Mouse (Mus musculus) MEL (cell line): ENCODE measurements at regions not wholly inside any gene's neighbourhood (a gene's known extent, or its start where the extent isn't known, plus 50 kb on each side); places are given as distances from the start of the nearest gene placed in this dataset.

Source experiments
- CHD1 ChIP-seq: IDR thresholded peaks from 2 replicates; pipeline ENCODE4 v1.6.1; 2012; ENCODE audit warnings: low read depth, mild to moderate bottlenecking, inconsistent platforms, low read length, improper control_type of control experiment
- CHD2 ChIP-seq: IDR thresholded peaks from 2 replicates; pipeline ENCODE4 v1.6.1; 2011; ENCODE audit warnings: low read length, improper control_type of control experiment
- CTCF ChIP-seq, 3 experiments: IDR thresholded peaks in 2 of 3; conservative IDR thresholded peaks in 1 of 3; 2 replicates each; pipeline ENCODE4 v1.5.1; 2011 to 2012; ENCODE audit warnings: low read length in 3 of 3, low read depth in 2 of 3, mild to moderate bottlenecking in 2 of 3, improper control_type of control experiment in 1 of 3, inconsistent platforms in 1 of 3, mixed read lengths in 1 of 3, moderate library complexity in 1 of 3; ENCODE audit not compliant: control insufficient read depth in 1 of 3, insufficient read depth in 1 of 3, poor library complexity in 1 of 3, severe bottlenecking in 1 of 3
- EP300 ChIP-seq, 2 experiments: IDR thresholded peaks; 2 replicates each; pipeline ENCODE4 v1.6.1; 2011; ENCODE audit warnings: improper control_type of control experiment in 2 of 2, low read length in 2 of 2, low read depth in 1 of 2, mild to moderate bottlenecking in 1 of 2
- MAFK ChIP-seq: IDR thresholded peaks from 2 replicates; pipeline ENCODE4 v1.6.1; 2011; ENCODE audit warnings: low read depth, mild to moderate bottlenecking, low read length, improper control_type of control experiment, borderline replicate concordance
- MAX ChIP-seq: IDR thresholded peaks from 2 replicates; pipeline ENCODE4 v1.6.1; 2011; ENCODE audit warnings: low read length, improper control_type of control experiment
- MYB ChIP-seq: IDR thresholded peaks from 2 replicates; pipeline ENCODE4 v1.6.1; 2011; ENCODE audit warnings: mild to moderate bottlenecking, low read depth, low read length, improper control_type of control experiment
- MYC ChIP-seq: IDR thresholded peaks from 2 replicates; pipeline ENCODE4 v1.6.1; 2011; ENCODE audit warnings: low read depth, mild to moderate bottlenecking, low read length, improper control_type of control experiment, moderate library complexity
- NELFE ChIP-seq: IDR thresholded peaks from 2 replicates; pipeline ENCODE4 v1.6.1; 2011; ENCODE audit warnings: low read depth, low read length, improper control_type of control experiment
- NRF1 ChIP-seq: IDR thresholded peaks from 2 replicates; pipeline ENCODE4 v1.6.1; 2014; ENCODE audit warnings: low read depth, mild to moderate bottlenecking, inconsistent platforms, low read length, improper control_type of control experiment, moderate library complexity; ENCODE audit not compliant: poor library complexity, insufficient read depth, severe bottlenecking
- POLR2AphosphoS2 ChIP-seq: IDR thresholded peaks from 2 replicates; pipeline ENCODE4 v1.6.1; 2011; ENCODE audit warnings: low read length, improper control_type of control experiment
- RAD21 ChIP-seq: IDR thresholded peaks from 2 replicates; pipeline ENCODE4 v1.6.1; 2011; ENCODE audit warnings: mild to moderate bottlenecking, low read depth, low read length, improper control_type of control experiment
- SIN3A ChIP-seq: IDR thresholded peaks from 2 replicates; pipeline ENCODE4 v1.6.1; 2012; ENCODE audit warnings: low read length, improper control_type of control experiment, inconsistent platforms
- USF2 ChIP-seq, 2 experiments: IDR thresholded peaks; 2 replicates each; pipeline ENCODE4 v1.6.1; 2011 to 2012; ENCODE audit warnings: improper control_type of control experiment in 2 of 2, low read length in 2 of 2, borderline replicate concordance in 1 of 2, inconsistent platforms in 1 of 2, low read depth in 1 of 2, mild to moderate bottlenecking in 1 of 2; ENCODE audit not compliant: insufficient read depth in 1 of 2

- TF ChIP-seq CTCF (IDR thresholded peaks at IDR 0.05 in 2 of 3, conservative IDR thresholded peaks at IDR 0.05 in 1 of 3; ENCODE audit: control insufficient read depth in 1 of 3, insufficient read depth in 1 of 3, low read depth in 2 of 3, low read length in 3 of 3, poor library complexity in 1 of 3, severe bottlenecking in 1 of 3) (no peak), MAX (no peak), SIN3A (no peak), MYC (no peak), POLR2AphosphoS2 (no peak), NELFE (no peak), NRF1 (no peak), EP300 (IDR thresholded peaks at IDR 0.05; ENCODE audit: low read depth in 1 of 2, low read length in 2 of 2) (no peak), CHD2 (no peak), MYB (no peak), RAD21 (no peak), MAFK (no peak), USF2 (IDR thresholded peaks at IDR 0.05; ENCODE audit: borderline replicate concordance in 1 of 2, insufficient read depth in 1 of 2, low read depth in 1 of 2, low read length in 2 of 2) (no peak), CHD1 (no peak)
These were observed 381.2 kb downstream of the Adcyap1 start for GRCm38 (mm10) chr17:93579981-93580380.
